Mouse (Mus musculus) lung, postnatal 0 days (tissue): Measurements from ENCODE around the gene Tbcd. TPM values are rescaled to one million over a fixed set of nuclear protein-coding genes. Genes with fewer than 3 reads are reported as not detected.

ENCODE experiments used
- ATAC-seq: fragments of 200-750 bp; cut with Nextera tagmentation; 2 replicates; pipeline ENCODE4 v1.8.0; 2017; ENCODE audit warnings: moderate library complexity
- DNase-seq: peaks from one replicate; pipeline ENCODE4 v3.0.0-alpha.2; 2016; ENCODE audit warnings: low spot score
- H3K27ac ChIP-seq: fragments of 300-500 bp; sonication (generic); 2 replicates; pipeline ENCODE4 v1.5.1; 2014; ENCODE audit warnings: antibody characterized with exemption, mild to moderate bottlenecking, low read length, mixed read lengths
- H3K27me3 ChIP-seq: fragments of 300-500 bp; sonication (generic); replicated peaks from 2 replicates; pipeline ENCODE4 v1.6.1; 2014; ENCODE audit warnings: low read length, mixed read lengths; ENCODE audit not compliant: insufficient read depth
- H3K36me3 ChIP-seq: fragments of 300-500 bp; sonication (generic); 2 replicates; pipeline ENCODE4 v1.6.1; 2014; ENCODE audit warnings: low read length, mixed read lengths; ENCODE audit not compliant: insufficient read depth
- H3K4me1 ChIP-seq: fragments of 300-500 bp; sonication (generic); 2 replicates; pipeline ENCODE4 v1.6.1; 2014; ENCODE audit warnings: antibody characterized with exemption, low read depth, low read length, mixed read lengths; ENCODE audit not compliant: insufficient read depth
- H3K4me2 ChIP-seq: fragments of 300-500 bp; sonication (generic); replicated peaks from 2 replicates; pipeline ENCODE4 v1.6.1; 2014; ENCODE audit warnings: low read depth, mild to moderate bottlenecking, low read length, moderate library complexity, mixed read lengths
- H3K4me3 ChIP-seq: fragments of 300-500 bp; sonication (generic); 2 replicates; pipeline ENCODE4 v1.5.1; 2014; ENCODE audit warnings: low read depth, low read length
- H3K9ac ChIP-seq: fragments of 300-500 bp; sonication (generic); replicated peaks from 2 replicates; pipeline ENCODE4 v1.6.1; 2014; ENCODE audit warnings: low read depth, mild to moderate bottlenecking
- H3K9me3 ChIP-seq: fragments of 300-500 bp; sonication (generic); 2 replicates; pipeline ENCODE4 v1.6.1; 2016; ENCODE audit warnings: low read length, mixed read lengths
- CTCF ChIP-seq: IDR thresholded peaks from 2 replicates; pipeline ENCODE4 v1.5.1; 2016; ENCODE audit warnings: antibody characterized with exemption, mild to moderate bottlenecking
- EP300 ChIP-seq: IDR thresholded peaks from 2 replicates; pipeline ENCODE4 v1.6.1; 2016; ENCODE audit warnings: antibody characterized with exemption, mild to moderate bottlenecking, control low read depth
- WGBS: fragments of 180-500 bp; shearing (Covaris S2); extraction: QIAGEN DNeasy Blood & Tissue Kit; methylation state at CpG from one replicate; pipeline ENCODE4 v1.1.7; 2014; 5-methylcytosine and 5-hydroxymethylcytosine counted together
- polyA plus RNA-seq: library from polyadenylated mRNA; unstranded; fragments of >200 nt; fragmentation: Nextera tagmentation; extraction: Ambion mirVana; gene quantifications from 2 replicates; pipeline ENCODE4 v1.2.1, GENCODE M21; 2015

The Tbcd gene
- polyA plus RNA-seq, 1 experiment from 2014 or later: 24.4 TPM

DNA sequence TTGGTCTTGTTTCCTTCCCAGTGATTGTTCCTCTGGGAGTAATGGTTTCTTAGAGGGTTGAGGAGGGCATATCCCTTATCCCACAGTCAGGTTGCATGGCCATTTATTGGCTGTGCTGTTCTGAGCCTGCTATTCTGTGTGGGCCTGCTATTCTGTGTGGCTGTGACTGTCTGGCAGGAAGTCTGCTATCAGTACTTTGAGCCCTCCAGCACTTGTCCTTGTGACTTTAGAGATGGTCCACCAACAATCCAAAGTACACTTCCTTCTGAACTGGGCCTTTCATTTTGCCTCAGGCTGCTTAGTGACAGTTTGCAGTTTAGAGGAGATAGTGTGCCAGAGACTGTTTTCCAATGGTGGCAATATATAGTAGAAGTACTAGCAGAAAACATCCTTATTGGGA is 48.8 kb downstream of the Tbcd start:
- Histone ChIP-seq H3K4me2 (no peak overlapping the region), H3K36me3 (no peaks in the 10 kb centered on the region; the same call in 1 of the 2 replicates), H3K4me3 (no peak overlapping the region), H3K27me3 (no peaks in the 10 kb centered on the region), H3K27ac (no peak overlapping the region), H3K9ac (no peak overlapping the region), H3K9me3 (no peaks in the 10 kb centered on the region), H3K4me1 (no peaks in the 10 kb centered on the region)
- ATAC-seq (no peak), DNase-seq (no peak)
- TF ChIP-seq CTCF: no peak
- TF ChIP-seq EP300: no peak

DNA sequence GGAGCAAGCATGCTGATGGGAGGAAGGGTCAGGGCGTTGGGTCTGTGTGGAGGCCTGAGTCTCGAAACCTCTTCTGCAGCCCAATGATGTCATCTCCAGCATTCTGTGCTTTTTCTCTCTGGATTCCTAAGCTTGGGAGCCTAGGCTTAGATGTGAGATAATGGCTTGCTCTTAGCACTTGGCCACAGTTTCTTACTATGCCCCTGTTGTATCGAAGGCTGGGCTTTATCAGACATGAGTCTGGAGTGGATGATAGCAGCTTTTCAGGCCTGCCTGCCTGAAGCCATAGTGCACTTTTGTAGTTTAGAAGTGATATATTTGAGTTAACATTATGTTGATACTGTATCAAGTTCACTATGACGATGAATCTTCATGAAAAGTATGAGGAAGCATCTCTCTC is 49.8 kb downstream of the Tbcd start:
- TF ChIP-seq CTCF (no peak), EP300 (no peak)
- H3K4me3 ChIP-seq: no peak overlapping the region
- ATAC-seq (no peak), DNase-seq (no peak)
- H3K27me3 ChIP-seq: no peaks in the 10 kb centered on the region
- no peak overlapping the region for H3K27ac ChIP-seq
- no peaks in the 10 kb centered on the region; the same call in 1 of the 2 replicates for H3K36me3 ChIP-seq
- H3K9ac ChIP-seq: no peak overlapping the region
- no peaks in the 10 kb centered on the region for H3K4me1 ChIP-seq
- H3K4me2 ChIP-seq: no peak overlapping the region
- 81% methylated on average over 4 of the region's 4 CpGs for whole genome bisulfite sequencing
- no peaks in the 10 kb centered on the region for H3K9me3 ChIP-seq

DNA sequence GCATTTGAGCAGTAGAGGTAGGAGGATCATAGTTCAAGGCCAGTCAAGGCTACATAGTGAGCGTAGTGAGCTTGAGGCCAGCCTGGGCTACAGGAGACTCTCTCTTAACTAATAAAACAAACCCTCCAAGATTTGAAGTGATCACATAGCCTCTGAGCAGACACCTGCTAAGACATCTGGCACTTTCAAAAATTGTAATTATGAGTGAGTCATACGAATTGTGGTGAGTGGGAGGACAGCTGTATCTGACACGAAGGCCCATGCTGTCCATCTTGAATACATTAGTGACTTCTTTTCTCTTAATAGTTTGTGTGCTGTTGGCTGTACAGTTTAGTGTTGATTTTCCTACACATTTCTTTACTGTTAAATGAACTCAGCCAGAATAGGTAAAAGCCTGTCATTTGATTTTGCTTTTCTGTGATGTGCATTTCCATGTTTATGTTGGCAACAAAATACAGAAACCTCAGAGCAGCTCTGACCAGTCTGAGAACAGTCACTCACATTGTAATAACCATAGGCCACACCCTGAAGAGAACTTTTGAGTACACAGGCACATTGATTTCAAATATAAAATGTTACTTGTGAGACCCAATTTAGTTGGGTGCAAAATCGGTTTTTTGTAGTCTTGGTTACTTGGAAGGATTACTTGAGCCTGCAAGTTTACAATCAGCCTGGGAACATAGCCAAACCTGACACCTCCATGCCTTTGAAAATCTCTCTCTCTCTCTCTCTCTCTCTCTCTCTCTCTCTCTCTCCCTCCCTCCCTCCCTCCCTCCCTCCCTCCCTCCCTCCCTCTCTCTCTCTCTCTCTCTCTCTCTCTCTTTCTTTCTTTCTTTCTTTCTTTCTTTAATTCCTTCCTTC is 50.5 kb downstream of the Tbcd start:
- no peak for TF ChIP-seq CTCF
- TF ChIP-seq EP300: no peak
- Histone ChIP-seq H3K4me3 (no peak overlapping the region), H3K9ac (no peak overlapping the region), H3K4me2 (no peak overlapping the region), H3K4me1 (no peaks in the 10 kb centered on the region), H3K36me3 (no peaks in the 10 kb centered on the region; the same call in 1 of the 2 replicates), H3K27ac (no peak overlapping the region), H3K9me3 (no peaks in the 10 kb centered on the region), H3K27me3 (no peaks in the 10 kb centered on the region)
- DNase-seq: no peak
- no peak for ATAC-seq
- WGBS: 66% methylated on average over 4 of the region's 4 CpGs

GRCm38 (mm10) chr11:121508478-121508877 is 56.7 kb downstream of the Tbcd start:
- H3K4me1 ChIP-seq: no peaks in the 10 kb centered on the region
- no peak for TF ChIP-seq CTCF
- no peak for TF ChIP-seq EP300
- no peak overlapping the region for H3K9ac ChIP-seq
- no peak overlapping the region for H3K27ac ChIP-seq
- H3K9me3 ChIP-seq: no peaks in the 10 kb centered on the region
- no peak for ATAC-seq
- H3K4me3 ChIP-seq: no peak overlapping the region
- DNase-seq: no peak
- 59% methylated on average over 4 of the region's 4 CpGs for WGBS
- no peak overlapping the region for H3K4me2 ChIP-seq
- no peaks in the 10 kb centered on the region; the same call in 1 of the 2 replicates for H3K36me3 ChIP-seq
- H3K27me3 ChIP-seq: no peaks in the 10 kb centered on the region

DNA sequence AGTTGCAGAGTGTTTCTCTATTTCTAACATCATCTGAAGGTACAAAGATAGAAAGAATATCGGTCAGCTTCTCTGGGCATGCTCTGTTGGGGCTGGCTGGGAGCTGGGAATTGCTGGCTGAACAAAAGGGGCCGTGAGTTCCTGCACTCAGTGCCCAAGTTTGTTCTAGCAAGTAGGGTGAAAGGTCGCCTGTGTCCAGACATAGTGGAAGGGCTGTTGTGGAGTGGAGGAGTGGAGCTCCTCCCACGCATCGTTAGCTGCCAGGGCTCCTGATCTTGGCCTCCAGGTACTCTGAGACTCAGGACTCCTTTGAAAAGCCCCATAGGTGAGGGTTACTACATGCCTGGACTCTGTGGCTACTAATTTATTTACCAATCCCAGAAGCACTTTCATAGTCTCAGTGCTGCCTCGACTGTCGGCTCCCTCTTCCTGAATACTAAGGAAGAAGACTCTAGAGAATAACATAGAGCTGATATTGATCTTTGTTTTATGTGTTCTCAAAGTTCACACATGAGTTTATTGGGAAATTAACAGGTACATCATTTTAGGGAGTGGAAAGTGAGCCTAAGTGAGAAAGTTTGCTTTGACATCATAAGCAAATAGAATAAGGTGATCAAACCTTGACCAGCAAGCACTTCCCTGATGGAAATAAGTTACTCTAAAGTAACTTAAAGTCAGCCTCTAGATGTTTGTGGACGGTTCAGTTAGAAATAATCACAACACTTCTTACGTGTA is 58.9 kb downstream of the Tbcd start:
- H3K9ac ChIP-seq: no peak overlapping the region
- H3K9me3 ChIP-seq: no peaks in the 10 kb centered on the region
- no peak for TF ChIP-seq EP300
- TF ChIP-seq CTCF: no peak
- H3K27ac ChIP-seq: no peak overlapping the region
- no peaks in the 10 kb centered on the region for H3K27me3 ChIP-seq
- H3K36me3 ChIP-seq: no peaks in the 10 kb centered on the region
- no peak for ATAC-seq
- no peaks in the 10 kb centered on the region for H3K4me1 ChIP-seq
- DNase-seq: no peak
- WGBS: 64% methylated on average over 9 of the region's 9 CpGs
- H3K4me2 ChIP-seq: no peak overlapping the region
- no peak overlapping the region for H3K4me3 ChIP-seq

- H3K4me1 ChIP-seq: no peaks in the 10 kb centered on the region
- no peaks in the 10 kb centered on the region for H3K9me3 ChIP-seq
- 83% methylated on average over 8 of the region's 8 CpGs for WGBS
- no peak overlapping the region for H3K4me2 ChIP-seq
- no peak overlapping the region for H3K27ac ChIP-seq
- H3K9ac ChIP-seq: no peak overlapping the region
- DNase-seq (no peak), ATAC-seq (no peak)
- H3K4me3 ChIP-seq: no peak overlapping the region
- TF ChIP-seq CTCF (no peak), EP300 (no peak)
- no peaks in the 10 kb centered on the region for H3K27me3 ChIP-seq
- no peaks in the 10 kb centered on the region for H3K36me3 ChIP-seq
Observed at GRCm38 (mm10) chr11:121512896-121513572, 61.3 kb downstream of the Tbcd start.
